Mouse (Mus musculus): Measurements from ENCODE around the gene Sh2d4b. TPM values are rescaled to one million over a fixed set of nuclear protein-coding genes. Genes with fewer than 3 reads are reported as not detected.

The Sh2d4b gene
- polyA plus RNA-seq, 1 experiment from 2014 or later, result 1.6 TPM

DNA sequence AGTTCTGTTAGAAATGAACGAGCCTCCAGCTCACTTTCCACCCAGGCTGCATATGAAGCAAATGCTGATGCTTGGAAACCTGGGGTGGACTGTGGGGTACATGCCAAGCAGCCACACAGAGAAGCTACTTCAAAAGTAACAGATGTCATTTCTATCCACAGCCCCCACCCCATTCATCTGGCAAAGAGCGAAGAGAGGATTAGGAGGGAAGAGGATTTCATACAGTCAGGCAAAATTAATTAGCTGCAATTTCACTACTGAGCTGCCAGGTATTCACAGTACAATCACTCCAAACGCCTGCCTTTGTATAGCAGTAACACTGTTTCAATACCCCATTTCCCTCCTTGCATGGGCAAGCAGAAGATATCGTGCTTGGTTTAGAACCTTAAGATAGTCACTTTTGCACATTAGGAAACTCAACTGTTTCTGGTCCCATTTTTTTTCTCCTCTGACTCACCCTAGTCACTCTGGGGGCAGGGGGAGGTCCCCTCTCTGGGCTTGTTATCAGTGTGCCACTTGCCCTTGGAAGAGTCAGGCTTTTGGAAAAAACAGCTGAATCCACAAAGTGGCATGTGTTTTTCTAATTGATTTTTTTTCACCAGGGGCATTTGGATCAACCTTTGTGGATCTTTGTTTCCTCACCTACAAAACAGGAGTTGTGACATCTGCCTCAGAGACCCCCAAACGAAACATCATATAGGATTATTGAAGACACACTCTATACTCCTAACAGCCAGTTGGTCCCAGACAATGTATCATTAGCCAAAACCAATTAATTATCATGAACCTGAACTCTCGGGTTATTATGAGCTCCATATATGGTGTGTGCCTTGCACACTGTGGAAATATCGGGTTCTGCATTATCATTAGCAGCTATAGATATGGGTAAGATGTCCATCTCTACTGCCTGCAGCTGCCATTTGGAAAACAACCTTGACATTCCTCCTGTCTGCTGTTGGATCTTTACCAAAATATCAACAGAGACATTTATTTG is 123.7 kb downstream of the Sh2d4b start:
- H3K4me2 ChIP-seq (ENCODE audit: low read depth), result no peak overlapping the region

More for the DNA sequence above, 123.7 kb downstream of the Sh2d4b start:
- H3K9me3 ChIP-seq (ENCODE audit: control insufficient read depth, low read length), result no peaks in the 10 kb centered on the region
- WGBS, result 71% methylated on average over 7 of the region's 7 CpGs
- no peak for DNase-seq (ENCODE audit: low spot score)
- no peak overlapping the region for H3K27ac ChIP-seq (ENCODE audit: low read depth, low read length)
- no peak overlapping the region for H3K9ac ChIP-seq (ENCODE audit: low read length)
- no peaks in the 10 kb centered on the region for H3K36me3 ChIP-seq (ENCODE audit: control insufficient read depth, insufficient read depth, low read length)
- no peaks in the 10 kb centered on the region for H3K4me1 ChIP-seq (ENCODE audit: control insufficient read depth, insufficient read depth, low read length)
- no peak for ATAC-seq (ENCODE audit: insufficient read depth, low FRiP score, low TSS enrichment)
- no peaks in the 10 kb centered on the region for H3K27me3 ChIP-seq (ENCODE audit: control insufficient read depth, insufficient read depth, low read length)
- H3K4me3 ChIP-seq (ENCODE audit: low read depth, low read length), result no peak overlapping the region

Other genes with a start within 250 kb of the Sh2d4b start
- gene Tspan14, start 73.5 kb upstream of the Sh2d4b start, polyA plus RNA-seq (2014; fragmentation: Nextera tagmentation; extraction: Ambion mirVana), result 118 and 125 TPM in 2 replicates
- gene Fam213a, start 120.5 kb upstream of the Sh2d4b start, polyA plus RNA-seq (2014; fragmentation: Nextera tagmentation; extraction: Ambion mirVana), result 48.5 and 48.8 TPM in 2 replicates
- 0.51 and 0.58 TPM in 2 replicates for gene Dydc2, start 175.9 kb upstream of the Sh2d4b start, polyA plus RNA-seq (2014; fragmentation: Nextera tagmentation; extraction: Ambion mirVana)
- gene Dydc1, start 179.6 kb upstream of the Sh2d4b start, polyA plus RNA-seq (2014; fragmentation: Nextera tagmentation; extraction: Ambion mirVana), result not detected in 2 replicates
- gene Mat1a, start 211.8 kb upstream of the Sh2d4b start, polyA plus RNA-seq (2014; fragmentation: Nextera tagmentation; extraction: Ambion mirVana), result not detected in 2 replicates
- not detected in 2 replicates for gene Sftpa1, start 238.5 kb upstream of the Sh2d4b start, polyA plus RNA-seq (2014; fragmentation: Nextera tagmentation; extraction: Ambion mirVana)